Mouse (Mus musculus): ENCODE results near the gene Sh3pxd2a.
A peak's percentile ranks its signal among the peaks of the same experiment; 100 is the strongest.

The Sh3pxd2a gene

DNA sequence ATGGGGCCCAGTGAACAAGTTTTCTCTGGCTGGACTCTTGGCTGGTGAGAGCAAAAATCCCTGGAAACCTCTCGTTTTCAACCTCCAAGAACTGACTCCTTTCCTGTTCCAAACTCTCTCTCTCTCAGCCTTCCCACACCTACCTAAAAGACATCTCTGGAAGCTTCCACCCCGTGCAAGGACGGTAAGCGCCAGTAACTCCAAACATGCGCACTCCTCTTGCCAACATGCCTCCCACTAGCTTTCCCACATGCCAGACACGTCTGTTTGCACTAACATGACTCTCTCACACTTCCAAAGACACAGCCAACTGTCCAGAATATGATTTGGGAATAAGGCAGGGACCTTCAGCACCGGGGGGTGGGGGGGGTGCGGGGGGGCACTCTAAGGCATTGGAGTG is 203.0 kb downstream of the Sh3pxd2a start:
- peak; percentile 62 for DNase-seq

- DNase-seq = no peak
These were observed 204.6 kb downstream of the Sh3pxd2a start for GRCm38 (mm10) chr19:47259581-47259980.

GRCm38 (mm10) chr19:47255919-47256318 is 208.3 kb downstream of the Sh3pxd2a start:
- DNase-seq = no peak

- no peak for DNase-seq
These were observed 209.2 kb downstream of the Sh3pxd2a start for GRCm38 (mm10) chr19:47255036-47255435.

DNA sequence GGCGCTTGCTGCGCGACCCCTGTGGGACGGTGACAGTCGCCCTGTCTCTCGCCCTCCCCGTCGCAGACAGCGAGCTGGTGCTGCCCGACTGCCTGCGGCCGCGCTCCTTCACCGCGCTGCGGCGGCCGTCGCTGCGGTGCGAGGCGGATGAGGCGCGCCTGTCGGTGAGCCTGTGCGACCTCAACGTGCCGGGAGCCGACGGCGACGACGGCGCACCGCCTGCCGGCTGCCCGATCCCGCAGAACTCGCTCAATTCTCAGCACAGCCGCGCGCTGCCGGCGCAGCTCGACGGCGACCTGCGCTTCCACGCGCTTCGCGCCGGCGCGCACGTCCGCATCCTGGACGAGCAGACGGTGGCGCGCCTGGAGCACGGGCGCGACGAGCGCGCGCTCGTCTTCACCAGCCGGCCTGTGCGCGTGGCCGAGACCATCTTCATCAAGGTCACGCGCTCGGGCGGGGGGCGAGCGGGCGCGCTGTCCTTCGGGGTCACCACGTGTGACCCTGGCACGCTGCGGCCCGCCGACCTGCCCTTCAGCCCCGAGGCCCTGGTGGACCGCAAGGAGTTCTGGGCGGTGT is 211.1 kb downstream of the Sh3pxd2a start:
- no peak for DNase-seq

GRCm38 (mm10) chr19:47250931-47251330 is 213.3 kb downstream of the Sh3pxd2a start:
- DNase-seq = no peak

DNA sequence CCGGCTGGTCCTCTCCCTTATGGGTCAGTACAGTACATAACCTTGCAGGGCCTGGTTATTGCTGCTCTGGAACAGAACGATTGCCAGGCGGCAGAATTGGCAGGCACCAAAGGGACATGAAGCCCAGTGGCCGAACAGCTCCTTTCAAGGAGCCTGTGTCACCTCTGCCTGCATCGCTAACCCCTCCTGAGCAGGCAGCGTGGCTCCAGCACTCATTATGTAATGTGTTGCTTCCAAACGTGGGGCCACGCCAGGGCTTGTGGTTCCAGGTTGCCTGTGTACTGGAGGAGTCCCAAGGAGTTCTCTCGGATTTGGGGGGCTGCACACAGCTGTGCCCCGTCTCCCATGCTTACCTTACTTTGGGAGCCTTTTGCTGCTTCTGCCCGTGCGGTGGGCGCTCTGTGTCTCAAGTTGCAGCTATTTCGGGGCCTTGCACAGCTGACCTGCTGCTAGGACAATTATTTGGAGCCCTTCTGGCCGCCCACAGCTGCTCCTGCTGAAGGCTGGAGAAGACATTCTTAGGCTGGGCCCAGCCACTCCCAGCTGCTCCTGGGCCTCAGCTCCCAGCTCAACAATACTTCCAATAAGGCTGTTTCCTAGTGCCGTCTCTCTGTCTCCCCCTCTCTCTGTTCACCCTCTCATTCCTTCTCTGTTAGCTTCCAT is 215.2 kb downstream of the Sh3pxd2a start:
- no peak for DNase-seq

- no peak for DNase-seq
These were observed 215.9 kb downstream of the Sh3pxd2a start for GRCm38 (mm10) chr19:47248296-47248695.

- no peak for DNase-seq
These were observed 216.4 kb downstream of the Sh3pxd2a start for GRCm38 (mm10) chr19:47247791-47248190.

DNA sequence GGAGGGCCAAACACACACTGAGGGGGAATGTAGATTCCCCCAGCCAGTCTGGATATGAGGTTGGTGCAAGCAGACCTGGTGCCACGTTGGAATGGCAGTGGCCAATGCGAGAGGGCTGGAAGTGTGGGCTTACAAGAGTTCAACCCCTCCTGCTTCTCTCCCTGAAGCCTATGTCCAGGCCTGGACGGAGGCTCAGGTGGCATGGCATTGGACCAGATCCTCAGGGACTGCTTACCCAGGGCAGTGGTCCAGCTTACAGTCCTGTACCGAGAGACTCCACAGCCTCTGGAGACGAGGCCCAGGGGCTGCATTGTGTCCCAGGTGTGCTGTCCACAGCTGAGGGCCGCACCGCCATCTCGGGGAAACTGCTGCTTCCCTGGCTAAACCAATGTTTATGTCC is 218.7 kb downstream of the Sh3pxd2a start:
- DNase-seq = no peak

DNA sequence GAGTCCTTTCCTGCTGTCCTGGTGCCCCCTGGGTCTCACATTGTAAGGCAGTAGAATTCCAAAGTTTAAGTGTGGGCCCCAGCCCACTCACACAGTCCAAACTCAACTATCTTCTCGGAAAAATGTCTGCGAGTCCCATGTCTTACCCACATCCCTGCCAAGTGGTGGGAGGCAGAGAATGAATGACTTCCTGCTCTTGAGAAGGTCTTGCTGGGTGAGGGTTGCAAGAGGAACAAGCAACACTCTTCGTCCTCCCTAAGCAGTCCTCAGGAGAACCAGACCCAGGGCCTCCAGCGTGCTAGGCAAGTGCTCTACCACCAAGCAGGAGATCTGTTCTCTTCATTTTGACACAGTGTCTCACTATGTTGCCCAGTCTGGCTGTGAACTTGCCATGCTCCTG is 222.0 kb downstream of the Sh3pxd2a start:
- DNase-seq = no peak

GRCm38 (mm10) chr19:47240957-47241356 is 223.2 kb downstream of the Sh3pxd2a start:
- no peak for DNase-seq

DNA sequence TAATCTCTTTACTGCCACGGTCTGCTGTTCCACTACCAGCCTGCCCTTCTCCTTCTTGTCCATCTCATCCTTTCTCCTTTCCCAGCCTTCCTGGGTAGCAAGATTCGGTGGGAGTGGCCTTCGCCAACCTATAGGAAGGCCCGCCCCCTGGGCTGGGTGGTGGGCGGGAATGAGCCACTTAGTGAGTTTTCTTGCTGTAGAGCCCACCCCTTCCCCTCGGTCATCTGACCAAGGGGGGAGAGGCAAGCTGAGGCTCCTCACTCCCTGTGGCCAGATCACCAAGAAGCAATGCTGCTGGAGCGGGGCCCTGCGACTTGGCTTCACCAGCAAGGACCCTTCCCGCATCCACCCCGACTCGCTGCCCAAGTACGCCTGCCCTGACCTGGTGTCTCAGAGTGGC is 224.1 kb downstream of the Sh3pxd2a start:
- DNase-seq = no peak

DNA sequence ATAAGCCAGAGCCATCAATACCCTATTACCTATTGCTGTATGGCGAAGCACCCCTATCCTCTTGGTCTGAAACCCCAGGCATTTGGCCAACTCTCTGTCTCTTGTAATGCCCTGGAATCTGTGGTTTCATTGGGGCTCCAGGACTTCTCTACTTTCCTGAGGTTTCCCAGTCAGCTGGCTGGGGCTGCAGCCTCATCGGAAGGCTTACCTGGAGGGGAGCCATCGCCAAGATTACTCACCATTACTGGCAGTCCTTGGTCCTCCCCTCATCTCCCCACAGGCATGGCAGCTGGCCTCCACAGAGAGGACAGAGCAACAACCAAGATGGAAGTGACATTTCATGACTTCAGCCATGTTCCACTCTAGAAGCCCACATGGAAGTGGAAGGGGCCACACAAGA is 231.1 kb downstream of the Sh3pxd2a start:
- no peak for DNase-seq

GRCm38 (mm10) chr19:47232077-47232865 is 231.9 kb downstream of the Sh3pxd2a start:
- no peak for DNase-seq

- DNase-seq = no peak
These were observed 232.8 kb downstream of the Sh3pxd2a start for GRCm38 (mm10) chr19:47231389-47231788.

DNA sequence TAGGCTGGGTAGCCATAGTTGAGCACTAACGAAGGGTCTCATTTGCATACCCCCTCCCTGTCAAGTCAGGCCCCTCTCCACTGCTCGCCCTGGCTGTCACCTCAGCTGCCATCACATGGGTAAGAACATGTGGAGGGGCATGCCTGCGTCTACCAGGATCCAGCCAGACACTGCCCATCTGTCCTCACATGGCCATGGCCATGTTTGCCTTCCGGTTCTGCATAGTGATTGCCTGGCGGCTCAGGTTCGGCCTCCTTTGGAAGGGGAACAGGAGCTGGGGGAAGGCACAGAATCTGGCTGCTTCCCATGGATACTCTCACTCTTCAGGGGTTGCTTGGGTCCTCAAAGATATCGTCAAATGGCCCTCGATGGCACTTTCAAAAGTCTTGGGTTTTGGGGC is 233.5 kb downstream of the Sh3pxd2a start:
- no peak for DNase-seq

GRCm38 (mm10) chr19:47230082-47230481 is 234.1 kb downstream of the Sh3pxd2a start:
- no peak for DNase-seq

DNA sequence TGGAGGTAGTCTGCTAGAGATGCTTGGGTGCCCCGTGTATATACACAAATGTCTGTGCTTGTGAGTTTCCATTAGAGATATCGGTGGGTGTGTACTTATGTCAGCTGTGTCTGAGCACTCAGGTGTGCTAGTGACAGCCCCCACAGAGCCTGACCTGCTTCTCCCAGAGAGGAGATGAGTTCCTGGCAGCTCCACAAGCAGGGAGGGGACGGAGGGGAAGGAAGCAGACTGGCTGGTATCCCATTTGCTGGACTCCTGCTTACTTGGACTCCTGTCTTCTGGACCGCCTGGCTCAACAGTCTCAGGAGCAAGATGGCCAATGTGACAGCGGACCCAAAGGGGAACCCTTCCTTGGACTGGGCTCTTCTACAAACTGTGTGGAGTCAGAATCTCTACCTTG is 234.7 kb downstream of the Sh3pxd2a start:
- DNase-seq = no peak

DNA sequence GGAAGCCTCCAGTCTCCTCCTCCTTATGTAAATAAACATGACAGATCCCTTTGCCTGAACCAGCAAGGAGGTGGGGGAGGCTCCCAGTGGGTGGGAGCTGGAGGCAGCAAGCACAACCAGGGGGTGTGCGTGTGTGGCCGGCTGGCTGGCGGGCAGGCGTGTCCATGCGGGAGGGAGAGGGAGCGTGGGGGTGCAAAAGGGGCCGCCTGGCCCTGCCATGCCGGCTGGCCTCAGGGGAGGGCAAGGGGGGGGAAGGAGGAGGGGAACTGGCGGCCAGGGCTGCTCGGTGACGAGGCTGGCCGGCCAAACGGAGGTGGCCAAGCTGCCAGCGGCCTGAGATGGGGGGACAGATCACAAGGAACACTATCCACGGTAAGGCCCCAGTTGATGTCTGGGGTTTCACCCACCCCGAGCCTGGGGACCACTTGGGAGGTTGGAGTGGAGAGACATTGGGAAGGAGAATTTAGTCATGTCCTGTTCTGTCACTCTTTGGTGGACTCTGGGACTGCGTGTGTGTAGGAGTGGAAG is 235.4 kb downstream of the Sh3pxd2a start:
- DNase-seq = peak; percentile 70

GRCm38 (mm10) chr19:47225791-47226190 is 238.4 kb downstream of the Sh3pxd2a start:
- DNase-seq = no peak

GRCm38 (mm10) chr19:47224743-47225142 is 239.5 kb downstream of the Sh3pxd2a start:
- no peak for DNase-seq

DNA sequence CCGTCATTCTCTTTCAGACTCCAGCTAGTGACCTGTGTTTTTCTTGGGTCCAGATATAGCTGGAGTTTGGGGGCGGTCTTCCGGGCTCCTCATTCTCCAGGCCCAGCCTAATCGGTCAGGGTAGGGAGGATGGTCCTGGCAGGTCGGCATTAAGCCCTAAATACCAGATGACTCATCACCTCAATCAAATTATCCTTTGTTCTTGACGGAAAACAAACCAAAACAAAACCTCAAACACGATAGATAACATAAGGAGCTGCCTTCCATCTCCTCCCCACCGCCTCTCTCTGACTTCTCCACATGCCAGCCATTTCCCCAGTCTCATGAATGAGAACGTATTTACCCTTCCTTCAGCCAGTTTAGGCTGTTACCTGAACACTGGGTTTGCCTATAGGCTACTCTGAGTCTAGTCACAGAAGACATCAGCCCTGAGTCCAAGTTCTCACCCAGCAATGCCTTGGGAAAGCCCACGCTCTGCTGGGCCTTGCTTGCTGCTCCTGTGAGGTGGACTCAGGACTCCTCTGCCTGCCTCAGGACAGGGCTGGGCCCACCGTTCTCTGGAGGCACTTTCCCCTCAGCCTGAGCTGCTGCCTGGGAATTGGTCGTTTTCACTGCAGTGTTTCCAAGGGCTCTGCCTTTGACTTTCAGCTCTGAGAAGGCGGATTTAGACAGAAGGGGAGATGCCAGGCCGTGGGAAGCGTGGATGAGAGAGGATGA is 241.2 kb downstream of the Sh3pxd2a start:
- DNase-seq = no peak

Measured in right cerebral cortex, postnatal 25 days (tissue).